Mouse (Mus musculus) erythroblast, embryonic 14.5 days (primary cell): ENCODE measurements around the gene Nnmt. TPM values are rescaled to one million over a fixed set of nuclear protein-coding genes. Genes with fewer than 3 reads are reported as not detected.

ENCODE experiments used
- H3K27me3 ChIP-seq: 2 replicates; pipeline ENCODE4 v1.6.1; 2012; ENCODE audit warnings: inconsistent platforms; ENCODE audit not compliant: control insufficient read depth
- H3K36me3 ChIP-seq: 2 replicates; pipeline ENCODE4 v1.6.1; 2012; ENCODE audit warnings: mild to moderate bottlenecking, inconsistent platforms; ENCODE audit not compliant: control insufficient read depth
- H3K4me1 ChIP-seq: 2 replicates; pipeline ENCODE4 v1.6.1; 2012; ENCODE audit warnings: inconsistent platforms; ENCODE audit not compliant: control insufficient read depth
- H3K4me3 ChIP-seq: replicated peaks from 2 replicates; pipeline ENCODE3; 2012; ENCODE audit warnings: moderate library complexity, mild to moderate bottlenecking, inconsistent platforms
- H3K9me3 ChIP-seq: 2 replicates; pipeline ENCODE4 v1.6.1; 2012; ENCODE audit warnings: low read length, inconsistent platforms, mixed read lengths; ENCODE audit not compliant: control insufficient read depth
- GATA1 ChIP-seq: IDR thresholded peaks from 2 replicates; pipeline ENCODE4 v1.6.1; 2012; ENCODE audit warnings: low read length, inconsistent platforms, mixed read lengths
- TAL1 ChIP-seq: IDR thresholded peaks from 3 replicates; pipeline ENCODE4 v1.6.1; 2012; ENCODE audit warnings: low read length, inconsistent platforms, mixed read lengths
- polyA plus RNA-seq: library from polyadenylated mRNA; stranded (reverse); fragments of >175 nt; gene quantifications from 2 replicates; pipeline ENCODE4 v1.2.3, GENCODE M21; 2012

The Nnmt gene
- polyA plus RNA-seq, 1 experiment, result not detected

GRCm38 (mm10) chr9:48593915-48594314 lies 11.0 kb downstream of the Nnmt start:
- Histone ChIP-seq H3K4me1 (no peaks in the 10 kb centered on the region), H3K9me3 (no peaks in the 10 kb centered on the region), H3K4me3 (no peak overlapping the region), H3K27me3 (no peaks in the 10 kb centered on the region; the same call in 1 of the 2 replicates), H3K36me3 (no peaks in the 10 kb centered on the region)
- TF ChIP-seq GATA1, result no peak
- TF ChIP-seq TAL1, result no peak

- TF ChIP-seq GATA1 (no peak), TAL1 (no peak)
- Histone ChIP-seq H3K27me3 (no peaks in the 10 kb centered on the region; the same call in 1 of the 2 replicates), H3K36me3 (no peaks in the 10 kb centered on the region), H3K9me3 (no peaks in the 10 kb centered on the region), H3K4me1 (no peaks in the 10 kb centered on the region), H3K4me3 (no peak overlapping the region)
These were observed 14.3 kb downstream of the Nnmt start for GRCm38 (mm10) chr9:48590606-48591005.

GRCm38 (mm10) chr9:48586332-48586731 lies 18.6 kb downstream of the Nnmt start:
- H3K4me1 ChIP-seq, result no peaks in the 10 kb centered on the region
- no peaks in the 10 kb centered on the region for H3K36me3 ChIP-seq
- TF ChIP-seq TAL1, result no peak
- TF ChIP-seq GATA1, result no peak
- no peaks in the 10 kb centered on the region for H3K9me3 ChIP-seq
- H3K27me3 ChIP-seq, result no peaks in the 10 kb centered on the region
- H3K4me3 ChIP-seq, result no peak overlapping the region

GRCm38 (mm10) chr9:48580808-48581207 lies 24.1 kb downstream of the Nnmt start:
- H3K27me3 ChIP-seq, result no peaks in the 10 kb centered on the region
- H3K36me3 ChIP-seq, result no peaks in the 10 kb centered on the region
- TF ChIP-seq TAL1, result no peak
- TF ChIP-seq GATA1, result no peak
- H3K4me3 ChIP-seq, result no peak overlapping the region
- H3K4me1 ChIP-seq, result no peaks in the 10 kb centered on the region
- H3K9me3 ChIP-seq, result no peaks in the 10 kb centered on the region

- H3K9me3 ChIP-seq, result no peaks in the 10 kb centered on the region
- no peaks in the 10 kb centered on the region for H3K4me1 ChIP-seq
- TF ChIP-seq GATA1, result no peak
- TF ChIP-seq TAL1, result no peak
- no peak overlapping the region for H3K4me3 ChIP-seq
- H3K36me3 ChIP-seq, result no peaks in the 10 kb centered on the region
- H3K27me3 ChIP-seq, result no peaks in the 10 kb centered on the region
These were observed 42.6 kb downstream of the Nnmt start for GRCm38 (mm10) chr9:48562388-48562787.

- Histone ChIP-seq H3K36me3 (no peaks in the 10 kb centered on the region), H3K4me3 (no peak overlapping the region), H3K9me3 (no peaks in the 10 kb centered on the region), H3K4me1 (no peaks in the 10 kb centered on the region), H3K27me3 (no peaks in the 10 kb centered on the region)
- TF ChIP-seq TAL1, result no peak
- TF ChIP-seq GATA1, result no peak
These were observed 45.3 kb downstream of the Nnmt start for GRCm38 (mm10) chr9:48559482-48560139.

GRCm38 (mm10) chr9:48558637-48559036 lies 46.3 kb downstream of the Nnmt start:
- Histone ChIP-seq H3K9me3 (no peaks in the 10 kb centered on the region), H3K4me1 (no peaks in the 10 kb centered on the region), H3K4me3 (no peak overlapping the region), H3K36me3 (no peaks in the 10 kb centered on the region), H3K27me3 (no peaks in the 10 kb centered on the region)
- TF ChIP-seq GATA1, result no peak
- TF ChIP-seq TAL1, result no peak

- H3K4me1 ChIP-seq, result no peaks in the 10 kb centered on the region
- H3K4me3 ChIP-seq, result no peak overlapping the region
- H3K27me3 ChIP-seq, result no peaks in the 10 kb centered on the region
- no peak for TF ChIP-seq GATA1
- no peak for TF ChIP-seq TAL1
- H3K9me3 ChIP-seq, result no peaks in the 10 kb centered on the region
- no peaks in the 10 kb centered on the region for H3K36me3 ChIP-seq
These were observed 55.9 kb downstream of the Nnmt start for GRCm38 (mm10) chr9:48549056-48549455.

GRCm38 (mm10) chr9:48547233-48547632 lies 57.7 kb downstream of the Nnmt start:
- TF ChIP-seq TAL1, result no peak
- no peak for TF ChIP-seq GATA1
- Histone ChIP-seq H3K4me3 (no peak overlapping the region), H3K27me3 (no peaks in the 10 kb centered on the region), H3K9me3 (no peaks in the 10 kb centered on the region), H3K36me3 (no peaks in the 10 kb centered on the region), H3K4me1 (no peaks in the 10 kb centered on the region)

Other genes starting within 250 kb of the Nnmt start
- 5.0 and 8.3 TPM in 2 replicates for gene Rexo2, start 124.5 kb downstream of the Nnmt start, polyA plus RNA-seq
- 0.88 and 1.6 TPM in 2 replicates for gene Rbm7, start 109.9 kb downstream of the Nnmt start, polyA plus RNA-seq
- 7.7 and 11.6 TPM in 2 replicates for gene Gm5617, start 109.7 kb downstream of the Nnmt start, polyA plus RNA-seq
- gene Zbtb16, start 231.1 kb upstream of the Nnmt start, polyA plus RNA-seq, result 0.02 TPM in 2 replicates